Mouse (Mus musculus) spleen, adult 2 months (tissue): ENCODE data around the gene Smpdl3b.

Experiments used
- CTCF ChIP-seq: fragments of 200-500 bp; IDR thresholded peaks from 2 replicates; pipeline ENCODE4 v1.5.1; 2011; ENCODE audit warnings: mild to moderate bottlenecking, inconsistent platforms; ENCODE audit not compliant: insufficient read depth, insufficient read length, insufficient replicate concordance; ENCODE audit errors: extremely low read depth
- POLR2A ChIP-seq: fragments of 200-500 bp; IDR thresholded peaks from 2 replicates; pipeline ENCODE4 v1.6.1; 2011; ENCODE audit warnings: low read depth, low read length, inconsistent platforms

GRCm38 (mm10) chr4:132735389-132735788, 21.7 kb downstream of the Smpdl3b start:
- TF ChIP-seq CTCF: no peak
- no peak for TF ChIP-seq POLR2A
